Mouse (Mus musculus): ENCODE data around the gene Timm10.
A peak's percentile ranks its signal among the peaks of the same experiment; 100 is the strongest.

GRCm38 (mm10) chr2:84779210-84779609 lies 47.6 kb upstream of the Timm10 start:
- TF ChIP-seq CTCF (IDR thresholded peaks at IDR 0.05; ENCODE audit: low read depth), result peak; percentile 65
- no peak for TF ChIP-seq EP300 (IDR thresholded peaks at IDR 0.05; ENCODE audit: low read depth)

Data from liver, postnatal 0 days (tissue).